ENCODE assay signal across 7 mouse cellular contexts in genomic region chr9:103112471-103113271, GRCm38 (mm10). TPM values are rescaled to one million over a fixed set of nuclear protein-coding genes. Genes with fewer than 3 reads are reported as not detected.
DNase-seq lines count a peak whose midpoint lies in the region; ATAC-seq and TF ChIP-seq lines count a peak whose summit lies in the region.

No protein-coding gene starts in this region.

- H3K9me3 ChIP-seq in heart, embryonic 16.5 days (replicated peaks; ENCODE audit: control insufficient read depth, low read length), result no peaks in the 10 kb centered on the region
- no peaks in the 10 kb centered on the region for H3K9me3 ChIP-seq in limb, embryonic 11.5 days (ENCODE audit: control insufficient read depth, low read length)

- peak; percentile 38 for ATAC-seq in heart, embryonic 16.5 days (replicated peaks; ENCODE audit: extremely low read depth, insufficient read depth, low FRiP score)
- 0 out of 2 replicates have a peak, but pooled peaks have one; percentile 10 for ATAC-seq in limb, embryonic 11.5 days (ENCODE audit: insufficient number of reproducible peaks, low FRiP score, low TSS enrichment, low read depth)
- no peak for ATAC-seq in megakaryocyte-erythroid progenitor cell, adult 5-6 weeks (replicated peaks; ENCODE audit: low FRiP score, low TSS enrichment, poor library complexity, severe bottlenecking)

- TF ChIP-seq POLR2A in myocyte (IDR thresholded peaks at IDR 0.05; ENCODE audit: insufficient read length, low read depth), result no peak

- H3ac ChIP-seq in myocyte (ENCODE audit: control insufficient read depth, insufficient read length), result peak overlapping the region; percentile 69

- H3K27me3 ChIP-seq in heart, embryonic 16.5 days (ENCODE audit: control insufficient read depth, insufficient read depth, low read length), result peaks cover 43% of the 10 kb centered on the region
- peaks cover 32% of the 10 kb centered on the region for H3K27me3 ChIP-seq in limb, embryonic 11.5 days (ENCODE audit: control insufficient read depth, insufficient read depth, low read length)
- peaks cover 11% of the 10 kb centered on the region for H3K27me3 ChIP-seq in myocyte (ENCODE audit: control insufficient read depth, insufficient read depth, insufficient read length)

- H3K4me3 ChIP-seq in heart, embryonic 16.5 days (ENCODE audit: low read length), result peak overlapping the region; percentile 72
- H3K4me3 ChIP-seq in limb, embryonic 11.5 days (ENCODE audit: low read depth, low read length), result peak overlapping the region; percentile 45
- peak overlapping the region; percentile 19 for H3K4me3 ChIP-seq in myocyte

- no peaks in the 10 kb centered on the region for H3K79me2 ChIP-seq in myocyte (ENCODE audit: control insufficient read depth, insufficient read depth)

- 1% methylated on average over 35 of the region's 35 CpGs for WGBS in heart, embryonic 16.5 days
- WGBS in limb, embryonic 11.5 days, result 2% methylated on average over 35 of the region's 35 CpGs

- peak overlapping the region; percentile 76 for H3K9ac ChIP-seq in heart, embryonic 16.5 days (ENCODE audit: low read length)
- no peak overlapping the region for H3K9ac ChIP-seq in limb, embryonic 11.5 days (ENCODE audit: low read length)

- DNase-seq in right cerebral cortex, adult 18-20 months, result peak; percentile 44
- DNase-seq in right cerebral cortex, postnatal 36 days (ENCODE audit: low spot score in 2 of 2), result no peak
- DNase-seq in cerebellum, postnatal 10 days, result peak; percentile 77 to 80
- DNase-seq in limb, embryonic 11.5 days (ENCODE audit: low spot score), result peak; percentile 58

- H3K4me2 ChIP-seq in heart, embryonic 16.5 days (ENCODE audit: low read depth, low read length), result peak overlapping the region; percentile 92
- peak overlapping the region; percentile 90 for H3K4me2 ChIP-seq in limb, embryonic 11.5 days (ENCODE audit: low read depth, severe bottlenecking)
- peak overlapping the region; percentile 80 for H3K4me2 ChIP-seq in myocyte (ENCODE audit: low read depth)

- no peak overlapping the region for H3K27ac ChIP-seq in heart, embryonic 16.5 days (ENCODE audit: low read length)
- H3K27ac ChIP-seq in limb, embryonic 11.5 days (replicated peaks; ENCODE audit: low read depth, low read length), result no peak overlapping the region

- H3K36me3 ChIP-seq in heart, embryonic 16.5 days (ENCODE audit: control insufficient read depth, insufficient read depth), result no peaks in the 10 kb centered on the region
- no peaks in the 10 kb centered on the region for H3K36me3 ChIP-seq in limb, embryonic 11.5 days (ENCODE audit: control insufficient read depth, insufficient read depth, low read length)
- H3K36me3 ChIP-seq in myocyte (ENCODE audit: control insufficient read depth, insufficient read depth), result no peaks in the 10 kb centered on the region

- H3K4me1 ChIP-seq in heart, embryonic 16.5 days (ENCODE audit: control insufficient read depth, insufficient read depth, low read length), result peaks cover 16% of the 10 kb centered on the region
- peaks cover 15% of the 10 kb centered on the region for H3K4me1 ChIP-seq in limb, embryonic 11.5 days (ENCODE audit: control insufficient read depth, insufficient read depth, low read length)

TF ChIP-seq in myocyte, 11 proteins besides CTCF, POLR2A, EP300 and RAD21:
- TF ChIP-seq MYOD1 (IDR thresholded peaks at IDR 0.05; ENCODE audit: control insufficient read depth in 1 of 3, insufficient read length in 2 of 3, low read depth in 2 of 3) (no peak), TCF12 (IDR thresholded peaks at IDR 0.05; ENCODE audit: insufficient read depth, poor library complexity, severe bottlenecking) (no peak), USF1 (IDR thresholded peaks at IDR 0.05; ENCODE audit: low read depth) (no peak)

RNA-seq across cellular contexts. Expression of gene Rab6b, which starts 1.1 kb away (rescaled TPM):
- polyA plus RNA-seq in heart, embryonic 16.5 days (2015; fragmentation: Nextera tagmentation; extraction: Ambion mirVana), result 2.1 and 2.8 TPM in 2 replicates
- 0.87 and 1.9 TPM in 2 replicates for polyA plus RNA-seq in limb, embryonic 11.5 days (2014; fragmentation: Nextera tagmentation; extraction: Ambion mirVana)
- polyA plus RNA-seq in myocyte (2012; fragmentation: generic; extraction: Trizol), result 2.4 TPM
- 1.1 and 1.8 TPM in 2 replicates for total RNA-seq in megakaryocyte-erythroid progenitor cell, adult 5-6 weeks (2014; fragmentation: Nextera tagmentation)
- 0.30 and 0.38 TPM in 2 replicates for total RNA-seq in megakaryocyte-erythroid progenitor cell, adult 5-6 weeks (2017)

Comparison
In these comparisons a context has a peak if more than half of its experiments do, and no peak if none do; other contexts are left out.
1. DNase-seq: peak in right cerebral cortex, adult 18-20 months (single experiment), cerebellum, postnatal 10 days (2 of 2) and limb, embryonic 11.5 days (single experiment); none in right cerebral cortex, postnatal 36 days (0 of 2).
2. H3K4me3 ChIP-seq: peak in every context shown above with its lines; median percentile 72 in heart, embryonic 16.5 days; 45 in limb, embryonic 11.5 days; 19 in myocyte.
3. Peak in every context shown above with its lines, with median percentiles within 50 percentile points of each other: H3K4me2 ChIP-seq.